Mouse (Mus musculus) ES-E14 (cell line): ENCODE results near the gene Hsdl2.

ENCODE experiments used
- CHD2 ChIP-seq: IDR thresholded peaks from 2 replicates; pipeline ENCODE4 v1.6.1; 2014; ENCODE audit warnings: mild to moderate bottlenecking, low read depth, low read length, inconsistent platforms
- HCFC1 ChIP-seq: IDR thresholded peaks from 2 replicates; pipeline ENCODE4 v1.6.1; 2012; ENCODE audit warnings: low read length, inconsistent platforms, borderline replicate concordance; ENCODE audit not compliant: insufficient read depth
- MAFK ChIP-seq: IDR thresholded peaks from 2 replicates; pipeline ENCODE4 v1.6.1; 2014; ENCODE audit warnings: mild to moderate bottlenecking, low read depth, low read length, inconsistent platforms; ENCODE audit not compliant: insufficient read depth
- ZC3H11A ChIP-seq: IDR thresholded peaks from 2 replicates; pipeline ENCODE4 v1.6.1; 2012; ENCODE audit warnings: low read depth, mild to moderate bottlenecking, inconsistent platforms, low read length, borderline replicate concordance

DNA sequence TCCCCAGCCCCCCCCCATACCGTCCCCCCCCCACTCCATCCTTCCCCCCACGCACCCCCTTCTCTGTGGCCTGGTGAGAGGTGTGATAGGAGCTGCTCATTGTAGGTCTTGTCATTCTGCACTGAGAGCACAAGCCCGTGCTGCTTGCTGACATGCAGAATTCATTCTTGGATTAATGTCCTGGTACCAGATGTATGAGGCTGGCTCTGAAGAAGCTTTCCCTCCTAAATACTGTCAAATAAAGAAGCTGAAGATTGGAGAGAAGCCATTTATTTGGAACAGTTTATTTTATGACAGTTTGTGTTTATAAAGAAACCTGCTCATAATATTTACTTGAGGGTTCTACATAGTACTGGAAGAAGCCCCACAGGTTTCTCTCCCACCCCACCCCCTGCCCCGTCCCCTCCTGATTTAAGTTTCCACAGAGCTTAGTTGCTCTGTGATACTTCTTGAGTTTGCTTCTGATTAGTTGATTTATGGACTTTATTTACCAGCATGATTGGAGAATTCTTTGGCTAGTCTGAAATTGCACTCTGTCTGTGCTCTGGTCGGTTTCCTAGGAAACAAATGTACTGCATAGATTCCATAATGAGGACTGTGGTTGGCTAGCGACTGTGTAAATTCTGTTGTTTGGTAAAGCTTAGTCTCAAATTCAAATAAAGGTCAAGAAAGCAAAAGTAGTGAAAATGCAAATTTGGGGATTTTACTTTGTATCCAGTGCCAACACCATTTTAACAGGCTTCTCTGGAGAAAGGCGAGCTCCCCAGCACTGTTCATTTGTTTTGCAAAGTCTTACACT lies 47.9 kb downstream of the Hsdl2 start:
- no peak for TF ChIP-seq HCFC1
- no peak for TF ChIP-seq MAFK
- TF ChIP-seq ZC3H11A, result no peak
- no peak for TF ChIP-seq CHD2
